Mouse (Mus musculus): ENCODE results near the gene Als2. TPM values are rescaled to one million over a fixed set of nuclear protein-coding genes. Genes with fewer than 3 reads are reported as not detected.

Als2 gene
- total RNA-seq, 1 experiment from 2014 or later, result 14.4 TPM

- no peak for DNase-seq
These were observed 24.8 kb downstream of the Als2 start for GRCm38 (mm10) chr1:59212076-59212779.

- no peak for DNase-seq
These were observed 25.4 kb downstream of the Als2 start for GRCm38 (mm10) chr1:59211651-59212050.

DNA sequence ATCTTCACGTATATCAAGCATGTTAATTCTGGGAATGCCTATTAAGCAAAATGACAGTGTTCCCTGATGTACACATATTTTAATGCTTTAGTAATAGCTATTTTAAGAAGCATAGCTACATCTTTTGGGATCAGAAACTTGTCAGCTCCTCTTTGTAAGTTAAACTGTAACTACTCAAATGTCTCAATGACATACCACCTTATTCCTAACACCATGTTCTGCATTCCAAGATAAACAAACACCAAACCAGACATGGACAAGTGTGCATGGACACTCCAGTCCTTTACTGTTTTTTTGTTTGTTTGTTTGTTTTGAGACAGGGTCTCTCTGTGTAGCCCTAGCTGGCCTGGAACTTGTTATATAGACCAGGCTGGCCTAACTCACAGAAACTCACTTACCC is 28.7 kb downstream of the Als2 start:
- DNase-seq, result no peak

DNA sequence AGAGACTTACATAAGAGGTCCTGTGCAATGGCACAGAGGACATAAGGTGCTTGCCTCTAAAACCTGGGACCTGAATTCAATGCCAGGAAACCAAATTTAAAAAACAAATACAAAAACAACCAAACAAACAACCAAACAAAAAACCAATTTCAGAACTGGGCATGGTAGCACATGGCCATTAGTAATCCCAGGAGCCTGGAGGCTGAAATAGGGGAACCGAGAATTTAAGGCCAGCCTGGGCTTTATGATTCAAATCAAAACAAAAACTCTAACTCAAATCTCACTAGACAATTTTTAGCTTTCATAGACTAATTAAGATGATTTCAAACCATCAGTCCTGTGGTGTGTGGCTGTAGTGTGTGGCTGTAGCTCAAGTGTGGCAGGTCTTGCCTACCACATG is 32.5 kb downstream of the Als2 start:
- DNase-seq, result no peak

DNA sequence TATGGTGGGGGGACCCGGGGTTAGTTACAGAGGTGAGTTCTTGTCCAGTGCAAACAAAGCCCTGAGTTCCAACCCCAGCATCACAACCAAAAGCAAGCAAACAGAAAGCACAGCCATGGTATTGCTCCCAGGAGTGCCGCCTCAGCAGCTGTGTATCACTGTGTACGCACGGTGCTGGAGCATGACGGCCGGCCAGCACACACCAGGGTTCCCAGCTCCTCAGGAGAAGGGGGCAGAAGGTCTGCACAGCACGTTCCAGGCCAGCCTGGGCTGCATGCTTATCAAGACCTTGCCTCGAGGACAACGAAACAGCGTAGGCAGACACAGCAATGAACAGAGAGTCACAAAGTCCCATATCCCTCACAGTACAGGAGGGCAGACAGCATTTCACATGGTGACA is 34.7 kb downstream of the Als2 start:
- no peak for DNase-seq

- peak; percentile 44 for DNase-seq
These were observed 35.5 kb downstream of the Als2 start for GRCm38 (mm10) chr1:59201561-59201960.

DNA sequence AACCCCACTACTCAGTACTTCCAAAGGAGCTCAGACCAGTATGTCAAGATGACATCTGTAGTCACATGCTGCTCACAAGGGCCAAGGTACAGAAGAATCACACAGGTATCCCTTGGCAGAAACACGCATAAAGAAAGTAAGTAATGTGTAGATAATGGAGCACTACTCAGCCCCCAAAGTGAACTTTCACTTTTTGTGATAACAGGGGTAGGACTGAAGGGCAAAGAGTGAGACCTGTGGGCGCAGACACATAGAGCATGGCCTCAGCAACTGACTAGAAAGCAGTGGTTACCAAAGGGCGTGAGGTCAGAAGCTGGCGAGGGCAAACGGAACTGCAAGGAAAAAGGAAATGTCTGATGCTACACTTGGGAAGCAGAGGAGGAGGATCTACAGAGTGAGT is 36.1 kb downstream of the Als2 start:
- DNase-seq, result no peak

GRCm38 (mm10) chr1:59194979-59195378 is 42.1 kb downstream of the Als2 start:
- DNase-seq, result no peak

DNA sequence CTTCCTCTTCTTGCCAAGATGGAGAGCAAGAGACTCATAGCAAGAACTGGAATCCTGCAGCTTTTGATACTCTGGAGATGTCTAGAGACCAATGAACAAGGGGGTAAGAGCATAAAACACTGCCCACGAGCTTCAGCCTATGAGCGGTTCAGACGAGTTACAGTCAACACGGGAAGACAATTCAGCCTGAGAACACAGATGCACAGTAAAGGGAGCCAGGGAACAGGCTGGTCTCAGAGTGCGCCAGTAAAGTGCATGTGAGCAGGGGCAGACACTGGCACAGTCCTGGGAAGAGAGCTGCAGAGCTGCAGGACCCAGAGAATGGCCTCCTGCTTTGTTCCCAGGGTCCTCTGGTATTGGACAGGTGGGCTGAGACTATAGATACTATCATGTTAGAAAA is 49.2 kb downstream of the Als2 start:
- DNase-seq, result no peak

- no peak for DNase-seq
These were observed 50.7 kb downstream of the Als2 start for GRCm38 (mm10) chr1:59186317-59186716.

DNA sequence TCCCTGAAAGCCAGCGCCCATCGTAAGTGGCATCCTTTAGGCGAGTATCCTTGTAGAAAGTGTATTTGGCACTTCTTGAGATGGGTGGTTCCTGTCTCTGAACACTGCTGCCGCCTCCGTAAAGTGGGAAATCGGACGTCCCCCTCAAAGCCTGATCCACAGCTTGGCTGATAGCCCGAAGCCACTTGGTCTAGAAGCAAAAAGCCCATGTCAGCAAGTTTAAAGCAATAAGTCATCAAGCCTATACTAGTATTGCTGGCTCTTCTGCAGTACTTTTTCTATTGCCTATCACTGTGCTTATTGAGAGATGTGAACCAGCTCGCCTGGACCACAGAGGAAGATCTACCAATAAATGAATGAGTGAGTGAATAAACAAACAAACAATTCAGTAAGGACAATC is 51.6 kb downstream of the Als2 start:
- no peak for DNase-seq

DNA sequence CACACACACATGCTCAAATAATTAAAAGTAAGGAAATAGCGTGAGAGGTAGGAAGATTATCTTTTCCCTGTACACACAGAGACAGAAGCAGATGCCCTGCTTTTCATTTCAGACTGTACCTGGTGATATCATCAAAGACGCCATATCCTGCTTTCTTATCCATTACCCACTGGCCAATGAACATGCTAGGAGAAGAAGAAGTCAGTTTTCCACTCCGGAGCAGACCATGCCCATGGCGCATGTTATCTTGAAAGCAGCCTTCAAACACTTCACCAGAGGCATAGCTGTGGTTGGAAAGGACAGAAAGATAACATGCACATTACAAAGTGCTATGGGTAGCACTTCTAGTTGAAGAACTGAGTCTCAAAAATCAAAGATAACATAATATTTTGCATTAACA is 54.0 kb downstream of the Als2 start:
- no peak for DNase-seq

- DNase-seq, result no peak
These were observed 54.7 kb downstream of the Als2 start for GRCm38 (mm10) chr1:59182373-59182772.

DNA sequence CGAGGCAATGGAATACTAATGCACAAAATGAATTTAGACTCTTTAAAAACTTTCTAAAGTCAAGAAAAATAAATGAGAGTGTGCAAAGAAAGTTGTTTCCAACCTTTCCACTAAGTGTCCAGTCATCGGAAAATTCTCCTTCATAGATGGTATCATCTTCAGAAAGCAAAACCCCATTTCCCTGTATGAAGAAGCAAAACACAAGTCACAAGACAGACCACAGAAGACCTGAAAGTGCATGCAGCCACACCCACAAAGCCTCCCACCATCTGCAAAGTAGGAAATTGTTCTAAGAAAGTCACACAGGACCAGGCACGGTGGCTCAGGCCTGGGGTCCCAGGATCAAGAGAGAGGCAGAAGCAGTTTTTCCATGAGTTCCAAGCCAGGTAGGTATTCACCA is 57.0 kb downstream of the Als2 start:
- DNase-seq, result no peak

DNA sequence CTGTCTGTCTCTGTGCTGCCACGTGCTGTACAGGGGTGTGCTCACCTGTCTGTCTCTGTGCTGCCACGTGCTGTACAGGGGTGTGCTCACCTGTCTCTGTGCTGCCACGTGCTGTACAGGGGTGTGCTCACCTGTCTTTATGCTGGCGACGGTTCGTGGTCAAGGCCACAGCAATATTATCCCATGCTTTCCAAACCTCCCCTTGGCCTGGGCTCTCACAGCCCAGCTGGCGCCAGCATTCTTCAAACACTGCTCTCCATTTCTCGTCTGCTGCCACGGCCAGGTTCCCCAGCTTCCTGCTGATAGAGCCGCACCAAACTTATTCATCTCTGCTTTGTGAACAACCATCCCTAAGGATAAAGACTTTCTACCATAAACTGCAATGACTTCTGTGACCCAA is 58.6 kb downstream of the Als2 start:
- DNase-seq, result no peak

GRCm38 (mm10) chr1:59174514-59175373 is 62.3 kb downstream of the Als2 start:
- no peak for DNase-seq

GRCm38 (mm10) chr1:59173023-59173422 is 64.0 kb downstream of the Als2 start:
- DNase-seq, result no peak

GRCm38 (mm10) chr1:59171875-59172274 is 65.2 kb downstream of the Als2 start:
- DNase-seq, result no peak

DNA sequence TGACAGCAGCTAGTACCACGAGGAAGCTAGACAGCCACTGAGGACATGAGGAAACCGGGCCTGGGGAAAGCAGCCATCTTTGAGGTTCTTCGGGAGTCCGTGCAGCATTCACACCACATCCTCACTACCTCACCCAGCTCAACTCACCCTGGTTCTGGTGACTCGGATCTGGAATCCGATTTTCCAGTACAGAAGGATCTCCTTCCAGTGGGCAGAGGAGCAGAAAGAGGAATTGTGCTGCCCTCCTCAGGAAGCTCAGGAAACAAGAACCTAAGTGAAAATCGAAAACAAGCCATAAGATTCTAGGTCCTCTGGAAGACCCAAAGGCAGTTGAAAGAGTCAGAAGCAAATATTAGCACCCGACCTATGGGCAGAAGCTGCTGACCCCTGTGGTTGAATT is 66.7 kb downstream of the Als2 start:
- DNase-seq, result no peak

GRCm38 (mm10) chr1:59169586-59169985 is 67.4 kb downstream of the Als2 start:
- no peak for DNase-seq

- no peak for DNase-seq
These were observed 68.5 kb downstream of the Als2 start for GRCm38 (mm10) chr1:59168556-59168955.

GRCm38 (mm10) chr1:59167654-59168425 is 69.2 kb downstream of the Als2 start:
- DNase-seq, result no peak
